Mouse (Mus musculus) urinary bladder, adult 2 months (tissue): Measurements from ENCODE around the gene Qser1. TPM values are rescaled to one million over a fixed set of nuclear protein-coding genes. Genes with fewer than 3 reads are reported as not detected.

Experiments used
- DNase-seq: peaks from one replicate; pipeline ENCODE4 v3.0.0; 2022; ENCODE audit warnings: low spot score
- polyA plus RNA-seq: library from polyadenylated mRNA; depleted of rRNA; stranded (reverse); fragments of >200 nt; gene quantifications from 2 replicates; pipeline ENCODE4 v1.2.3, GENCODE M21; 2012

The Qser1 gene
- polyA plus RNA-seq, 1 experiment: 8.1 TPM

DNA sequence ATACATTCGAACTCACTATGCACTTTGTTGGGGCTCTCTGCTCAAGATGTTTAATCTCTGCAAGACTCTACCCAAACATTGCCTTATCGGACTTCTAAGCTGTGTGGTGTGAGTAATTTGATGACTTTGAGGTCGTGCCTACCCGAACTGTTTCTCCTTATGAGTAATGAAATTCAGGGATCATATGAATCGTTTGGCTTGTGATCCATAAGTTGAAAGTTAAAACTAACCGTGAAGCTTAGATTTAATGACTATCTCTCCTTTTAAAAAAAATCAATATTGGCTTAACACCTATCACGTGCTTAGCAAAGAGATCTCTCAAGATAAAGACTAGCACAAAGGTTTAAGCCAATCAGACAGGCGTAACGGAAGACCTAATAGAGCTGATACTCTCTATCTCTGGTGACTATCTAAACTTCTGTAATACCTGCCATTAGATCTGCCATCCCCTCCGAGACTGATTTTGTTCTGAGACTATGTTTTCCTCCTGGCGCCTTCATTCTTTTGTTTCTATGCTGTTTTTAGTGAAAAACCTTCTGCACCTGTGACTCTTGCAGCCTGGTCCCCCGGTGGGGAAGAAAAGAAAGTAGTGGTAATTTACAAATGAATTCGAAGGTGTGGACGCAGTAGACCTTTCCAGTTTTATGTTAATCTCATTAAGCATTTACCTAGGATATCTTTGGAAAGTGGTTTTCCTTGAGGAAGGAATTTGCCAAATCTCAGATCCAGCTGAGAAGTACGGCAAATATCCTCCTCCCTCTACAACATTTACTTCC is 1.2 kb upstream of the Qser1 start:
- DNase-seq: no peak

DNA sequence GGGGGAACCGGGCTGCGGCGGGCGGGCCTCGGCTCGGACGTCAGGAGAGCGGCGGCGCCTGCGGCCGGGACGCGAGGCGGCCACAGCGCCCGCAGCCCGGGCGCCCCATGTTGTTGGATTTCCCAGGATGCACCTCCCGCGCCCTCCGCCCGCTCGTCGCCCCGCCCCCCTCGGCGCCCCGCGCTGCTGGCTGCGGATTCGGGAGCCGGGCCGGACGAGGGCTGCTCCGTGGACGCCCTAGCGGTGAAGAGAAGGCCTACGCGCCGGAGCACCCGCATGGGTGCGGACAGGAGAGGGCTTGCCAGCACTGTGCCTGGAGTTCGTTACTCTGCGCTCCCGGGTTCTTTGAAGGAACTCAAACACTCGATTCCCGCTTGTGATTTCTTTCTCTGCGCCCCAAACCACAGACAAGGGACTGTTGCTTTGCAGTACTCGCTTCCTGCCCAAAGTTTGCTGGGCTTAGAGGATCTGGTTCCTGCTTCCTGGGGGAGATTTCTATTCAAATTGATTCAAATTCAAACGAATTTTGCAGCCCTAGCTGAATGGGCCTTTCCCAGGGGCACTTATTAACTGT is 393 bp upstream of the Qser1 start:
- peak; percentile 87 for DNase-seq

- DNase-seq: peak; percentile 38
Observed at GRCm38 (mm10) chr2:104815561-104816370, 794 bp downstream of the Qser1 start.

GRCm38 (mm10) chr2:104814181-104814951 is 2.2 kb downstream of the Qser1 start:
- no peak for DNase-seq

GRCm38 (mm10) chr2:104805435-104805834 is 11.1 kb downstream of the Qser1 start:
- no peak for DNase-seq

DNA sequence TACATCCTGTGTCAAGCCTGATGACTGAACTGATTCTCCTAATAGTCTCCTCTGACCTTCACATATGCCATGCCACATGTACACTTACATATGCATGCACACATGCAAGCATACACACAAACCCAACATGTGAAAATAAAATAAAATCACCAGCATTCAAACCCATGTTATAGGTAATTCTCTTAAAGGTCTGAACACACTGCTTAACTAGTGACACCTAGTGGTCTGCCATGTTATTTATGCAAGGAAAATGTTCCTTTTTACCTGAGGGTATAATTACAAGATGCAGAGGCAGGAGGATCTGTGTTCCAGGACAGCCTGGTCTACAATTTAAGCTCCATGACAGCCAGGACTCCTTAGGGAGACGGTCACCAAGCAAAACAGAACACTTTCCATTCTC is 41.8 kb downstream of the Qser1 start:
- DNase-seq: no peak

GRCm38 (mm10) chr2:104768697-104769096 is 47.9 kb downstream of the Qser1 start:
- DNase-seq: no peak

DNA sequence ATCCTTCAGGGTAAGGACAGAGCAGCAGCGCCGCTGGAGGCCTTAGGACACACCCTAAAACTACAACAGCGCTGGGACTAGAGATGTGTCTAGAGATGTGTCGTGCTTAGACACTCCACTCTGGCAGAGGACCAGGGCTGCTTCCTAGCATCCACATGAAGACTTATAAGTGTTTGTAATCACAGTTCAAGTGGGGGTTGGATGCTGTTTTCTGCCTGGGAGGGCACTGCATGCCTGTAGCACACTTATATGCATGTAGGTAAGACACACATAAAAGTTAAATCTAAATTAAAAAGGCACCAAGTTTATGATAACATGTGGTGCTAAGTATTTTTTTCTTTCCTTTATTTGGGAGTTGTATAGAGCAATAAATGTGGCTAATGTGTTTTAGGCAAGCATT is 52.5 kb downstream of the Qser1 start:
- no peak for DNase-seq

DNA sequence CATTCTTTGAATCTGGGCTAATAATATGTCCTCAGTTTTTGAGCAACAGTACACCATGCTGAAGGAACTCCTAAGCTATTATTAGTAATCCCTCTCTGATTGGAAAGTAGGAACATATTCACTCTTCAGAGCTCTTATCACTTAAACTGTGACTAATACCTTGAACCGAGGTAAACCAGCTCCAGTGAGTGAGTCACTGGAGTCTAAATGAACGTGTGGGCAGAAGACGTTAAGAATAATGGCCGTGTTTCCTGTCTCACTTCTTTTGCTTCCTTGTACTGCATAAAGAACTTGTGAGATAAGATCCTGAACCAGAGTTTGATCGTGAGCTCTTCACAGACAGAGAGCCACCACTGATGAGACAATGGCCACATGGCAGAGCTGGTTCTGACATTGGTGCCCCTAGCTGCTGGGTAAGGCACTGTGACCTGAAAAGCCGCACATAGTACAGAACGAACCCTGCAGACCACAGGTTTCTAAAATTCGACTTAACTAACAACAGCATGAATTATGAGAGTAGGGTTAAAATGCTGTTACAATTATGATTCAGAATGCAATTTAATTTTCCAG is 53.3 kb downstream of the Qser1 start:
- DNase-seq: no peak

- no peak for DNase-seq
Observed at GRCm38 (mm10) chr2:104750611-104751010, 65.9 kb downstream of the Qser1 start.

- DNase-seq: no peak
Observed at GRCm38 (mm10) chr2:104748652-104749183, 67.8 kb downstream of the Qser1 start.

DNA sequence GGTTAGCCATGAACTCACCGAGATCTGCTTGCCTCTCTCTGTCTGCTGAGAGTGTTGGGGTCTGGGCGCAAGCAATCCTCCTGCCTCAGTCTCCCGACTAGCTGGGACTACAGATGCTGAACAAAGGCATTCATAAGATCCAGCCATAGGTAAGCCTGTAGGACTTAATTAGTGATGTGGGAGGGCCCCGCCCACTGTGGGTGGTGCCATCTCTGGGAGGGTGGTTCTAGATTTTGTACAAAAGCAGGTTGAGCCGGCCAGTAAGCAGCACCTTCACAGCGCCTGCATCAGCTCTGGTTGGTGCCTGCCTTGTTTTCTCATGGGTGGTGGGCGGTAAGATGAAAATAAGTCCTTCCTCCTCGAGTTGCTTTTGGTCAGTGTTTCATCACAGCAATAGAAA is 70.3 kb downstream of the Qser1 start:
- no peak for DNase-seq

- no peak for DNase-seq
Observed at GRCm38 (mm10) chr2:104743971-104744370, 72.6 kb downstream of the Qser1 start.

- no peak for DNase-seq
Observed at GRCm38 (mm10) chr2:104743160-104743559, 73.4 kb downstream of the Qser1 start.

- peak; percentile 88 for DNase-seq
Observed at GRCm38 (mm10) chr2:104742741-104743064, 73.9 kb downstream of the Qser1 start, which contains the start of gene Depdc7. Gene Depdc7 (minus strand): TSS chr2:104742878.

DNA sequence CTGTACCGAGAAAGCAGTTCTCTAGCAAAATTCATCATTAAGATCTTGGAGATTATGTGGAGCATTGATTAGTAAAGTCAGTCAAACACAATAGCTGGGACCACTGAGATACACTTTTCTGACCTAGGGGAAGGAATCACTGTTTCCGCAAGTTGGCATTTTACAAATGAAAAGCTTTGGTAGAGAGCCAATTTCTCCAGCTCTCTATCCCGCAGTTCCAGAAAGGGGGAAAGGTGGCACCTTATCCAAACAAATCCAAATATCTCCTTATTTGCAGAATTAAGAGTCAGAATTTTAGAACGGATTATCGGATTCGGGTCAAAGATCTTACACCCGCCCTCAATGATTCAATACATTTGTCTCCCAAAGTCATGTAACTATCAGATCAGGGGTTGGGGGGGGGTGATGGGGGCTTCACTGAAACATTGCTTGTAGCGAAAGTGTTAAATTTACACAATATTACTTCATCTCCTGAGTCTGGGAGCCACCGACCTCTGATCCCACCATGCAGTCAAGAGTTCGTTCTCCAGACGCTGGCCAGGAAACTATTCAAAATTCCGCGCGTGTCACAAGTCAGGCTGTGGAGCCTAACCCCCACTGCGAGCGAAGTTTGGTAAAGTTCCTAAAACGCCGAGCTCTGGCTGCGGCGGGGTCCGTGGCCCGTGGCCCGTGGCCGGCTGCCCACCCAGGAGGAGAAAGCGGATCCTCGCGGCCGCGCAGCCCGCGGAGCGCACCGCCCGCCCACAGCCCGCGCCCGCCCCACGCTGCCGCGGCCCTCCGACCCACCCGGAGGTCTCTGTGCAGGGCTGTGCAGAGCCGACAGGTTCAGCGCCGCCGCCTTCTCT is 74.4 kb downstream of the Qser1 start:
- no peak for DNase-seq

DNA sequence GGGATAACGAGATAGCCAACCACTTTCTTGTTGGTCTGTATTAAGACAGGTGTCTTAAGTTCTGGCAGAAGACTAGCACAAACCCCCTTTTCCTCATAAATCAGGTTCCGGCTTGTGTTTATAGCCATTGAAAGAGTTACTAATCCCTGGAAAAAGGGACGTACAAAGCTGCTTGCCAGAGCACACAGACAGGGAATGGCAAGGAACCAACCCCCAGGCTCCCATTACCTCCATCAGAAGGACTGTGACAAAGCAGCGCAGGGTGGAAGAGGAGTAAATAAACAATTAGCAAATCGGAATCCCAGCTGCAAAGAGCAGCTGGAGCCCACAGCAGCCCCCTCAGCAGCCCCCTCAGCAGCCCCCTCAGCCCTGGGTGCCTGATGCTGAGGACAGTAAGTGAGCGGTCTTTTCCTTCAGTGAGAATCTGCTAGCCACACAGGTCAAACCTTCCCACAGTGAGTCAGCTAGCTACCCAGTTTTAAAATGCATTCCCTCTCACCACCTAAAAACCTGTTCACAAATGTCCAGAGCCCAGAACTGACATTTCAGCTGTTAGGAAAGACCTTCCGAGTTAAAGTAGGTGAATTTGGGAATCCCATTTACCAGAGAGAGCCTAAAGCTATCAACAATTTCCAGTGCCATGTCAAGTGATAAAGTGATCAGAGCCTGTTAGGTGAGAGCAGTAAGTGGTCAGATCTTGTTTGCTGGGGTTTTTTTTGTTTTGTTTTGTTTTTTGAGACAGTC is 75.4 kb downstream of the Qser1 start:
- no peak for DNase-seq

GRCm38 (mm10) chr2:104740248-104740949 is 76.2 kb downstream of the Qser1 start:
- no peak for DNase-seq

DNA sequence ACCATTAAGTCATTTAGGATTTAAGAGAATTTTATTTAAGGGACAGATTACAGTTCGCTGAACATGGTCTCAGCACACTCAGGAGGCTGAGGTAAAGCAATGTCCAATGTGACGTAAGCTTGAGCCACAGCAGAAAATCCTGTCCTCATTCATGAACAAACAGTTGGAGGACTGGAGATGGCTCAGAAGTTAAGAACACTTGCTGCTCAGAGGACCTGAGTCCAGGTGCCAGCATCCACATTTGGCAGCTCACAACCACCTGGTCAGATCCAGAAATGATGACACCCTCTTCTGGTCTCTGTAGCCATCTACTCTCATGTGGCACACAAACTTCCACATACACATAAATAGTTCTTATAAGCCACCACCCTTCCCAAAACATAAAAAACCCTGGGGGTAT is 76.9 kb downstream of the Qser1 start:
- DNase-seq: no peak
